Mouse (Mus musculus) heart, embryonic 12.5 days (tissue): ENCODE measurements around the gene Rasal2. TPM values are rescaled to one million over a fixed set of nuclear protein-coding genes. Genes with fewer than 3 reads are reported as not detected.

Experiments used
- ATAC-seq: fragments of 200-750 bp; cut with Nextera tagmentation; 2 replicates; pipeline ENCODE4 v1.8.0; 2017; ENCODE audit warnings: moderate TSS enrichment, moderate library complexity; ENCODE audit not compliant: insufficient number of reproducible peaks, low FRiP score
- H3K27ac ChIP-seq: fragments of 300-500 bp; sonication (generic); 2 replicates; pipeline ENCODE4 v1.5.1; 2016; ENCODE audit warnings: mild to moderate bottlenecking, moderate library complexity; ENCODE audit not compliant: poor library complexity, severe bottlenecking
- H3K27me3 ChIP-seq: fragments of 300-500 bp; sonication (generic); replicated peaks from 2 replicates; pipeline ENCODE4 v1.6.1; 2016; ENCODE audit warnings: mild to moderate bottlenecking, moderate library complexity
- H3K36me3 ChIP-seq: fragments of 300-500 bp; sonication (generic); 2 replicates; pipeline ENCODE4 v1.6.1; 2016; ENCODE audit warnings: mild to moderate bottlenecking, moderate library complexity
- H3K4me1 ChIP-seq: fragments of 300-500 bp; sonication (generic); replicated peaks from 2 replicates; pipeline ENCODE4 v1.6.1; 2016; ENCODE audit warnings: mild to moderate bottlenecking
- H3K4me2 ChIP-seq: fragments of 300-500 bp; sonication (generic); 2 replicates; pipeline ENCODE4 v1.6.1; 2016; ENCODE audit warnings: mild to moderate bottlenecking, moderate library complexity
- H3K4me3 ChIP-seq: fragments of 300-500 bp; sonication (generic); 2 replicates; pipeline ENCODE4 v1.5.1; 2016; ENCODE audit warnings: mild to moderate bottlenecking
- H3K9ac ChIP-seq: fragments of 300-500 bp; sonication (generic); 2 replicates; pipeline ENCODE4 v1.6.1; 2016; ENCODE audit warnings: mild to moderate bottlenecking, moderate library complexity
- H3K9me3 ChIP-seq: fragments of 300-500 bp; sonication (generic); replicated peaks from 2 replicates; pipeline ENCODE4 v1.6.1; 2016; ENCODE audit warnings: mild to moderate bottlenecking, moderate library complexity
- WGBS: fragments of 180-500 bp; shearing (Covaris S2); methylation state at CpG from one replicate; pipeline ENCODE4 v1.1.7; 2016; 5-methylcytosine and 5-hydroxymethylcytosine counted together
- polyA plus RNA-seq: library from polyadenylated mRNA; unstranded; fragments of >200 nt; fragmentation: Nextera tagmentation; extraction: Ambion mirVana; gene quantifications from 2 replicates; pipeline ENCODE4 v1.2.1, GENCODE M21; 2016

Gene Rasal2
- polyA plus RNA-seq, 1 experiment from 2014 or later: 20.4 TPM

DNA sequence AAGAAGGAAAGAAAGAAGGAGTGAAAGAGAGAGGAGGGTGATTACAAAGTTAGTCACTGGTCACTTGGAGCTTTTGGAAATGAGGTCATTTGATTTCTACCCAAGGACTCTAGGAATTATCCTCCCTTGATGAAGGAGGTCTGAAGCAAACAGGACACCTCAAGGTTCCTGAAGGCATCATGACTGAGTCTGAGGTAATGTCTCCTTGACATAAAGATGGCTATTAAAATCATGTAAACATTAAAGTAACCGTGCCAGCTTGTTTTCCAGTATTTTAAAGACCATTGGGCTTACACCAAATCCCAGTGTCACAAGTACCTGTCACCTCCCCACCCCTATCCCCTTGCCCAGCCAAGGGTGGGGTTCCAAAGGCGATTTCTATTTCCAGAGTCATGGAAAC is 25.9 kb upstream of the Rasal2 start:
- H3K9ac ChIP-seq: no peak overlapping the region
- no peak overlapping the region for H3K4me3 ChIP-seq
- H3K27ac ChIP-seq: no peak overlapping the region
- H3K27me3 ChIP-seq: no peaks in the 10 kb centered on the region
- no peaks in the 10 kb centered on the region for H3K9me3 ChIP-seq
- 78% methylated on average over 2 of the region's 2 CpGs for WGBS
- ATAC-seq: no peak
- no peaks in the 10 kb centered on the region for H3K36me3 ChIP-seq
- no peak overlapping the region for H3K4me2 ChIP-seq
- peaks cover 37% of the 10 kb centered on the region for H3K4me1 ChIP-seq

GRCm38 (mm10) chr1:157435926-157436325 is 23.5 kb upstream of the Rasal2 start:
- no peak overlapping the region for H3K4me3 ChIP-seq
- 69% methylated on average over 6 of the region's 6 CpGs for WGBS
- no peaks in the 10 kb centered on the region for H3K27me3 ChIP-seq
- no peak for ATAC-seq
- no peaks in the 10 kb centered on the region for H3K36me3 ChIP-seq
- H3K4me1 ChIP-seq: peaks cover 24% of the 10 kb centered on the region
- H3K9ac ChIP-seq: no peak overlapping the region
- no peak overlapping the region for H3K4me2 ChIP-seq
- H3K27ac ChIP-seq: no peak overlapping the region
- H3K9me3 ChIP-seq: no peaks in the 10 kb centered on the region

GRCm38 (mm10) chr1:157434404-157434803 is 22.0 kb upstream of the Rasal2 start:
- Histone ChIP-seq H3K9me3 (no peaks in the 10 kb centered on the region), H3K36me3 (no peaks in the 10 kb centered on the region), H3K9ac (no peak overlapping the region), H3K27ac (no peak overlapping the region), H3K27me3 (no peaks in the 10 kb centered on the region), H3K4me3 (no peak overlapping the region), H3K4me2 (no peak overlapping the region), H3K4me1 (peaks cover 11% of the 10 kb centered on the region; the same call in 1 of the 2 replicates)
- 86% methylated on average over 4 of the region's 4 CpGs for WGBS
- no peak for ATAC-seq

GRCm38 (mm10) chr1:157433316-157433715 is 20.9 kb upstream of the Rasal2 start:
- H3K9ac ChIP-seq: no peak overlapping the region
- ATAC-seq: no peak
- H3K36me3 ChIP-seq: no peaks in the 10 kb centered on the region
- H3K4me1 ChIP-seq: peaks cover 10% of the 10 kb centered on the region; the same call in 1 of the 2 replicates
- no peak overlapping the region for H3K4me3 ChIP-seq
- no peaks in the 10 kb centered on the region for H3K9me3 ChIP-seq
- H3K4me2 ChIP-seq: no peak overlapping the region
- 35% methylated on average over 3 of the region's 3 CpGs for WGBS
- no peaks in the 10 kb centered on the region for H3K27me3 ChIP-seq
- no peak overlapping the region for H3K27ac ChIP-seq

DNA sequence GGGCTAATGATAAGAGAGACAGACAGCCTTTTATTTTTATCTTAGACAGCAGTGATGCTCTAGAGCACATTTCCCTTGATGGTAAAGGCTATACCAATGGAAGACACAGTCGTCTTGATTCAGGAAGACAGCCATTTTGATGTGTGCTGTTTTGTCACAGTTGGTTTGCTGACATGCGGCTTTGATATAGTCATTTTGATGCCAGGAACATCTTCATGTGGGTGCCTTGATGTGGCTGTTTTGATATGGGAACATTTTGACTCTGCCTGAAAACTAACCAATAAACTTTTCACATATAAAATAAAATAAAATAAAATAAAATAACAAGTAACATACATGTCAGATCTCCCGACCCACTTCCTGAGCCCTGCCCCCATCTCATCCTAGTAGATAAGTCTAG is 16.0 kb upstream of the Rasal2 start:
- H3K36me3 ChIP-seq: no peaks in the 10 kb centered on the region

DNA sequence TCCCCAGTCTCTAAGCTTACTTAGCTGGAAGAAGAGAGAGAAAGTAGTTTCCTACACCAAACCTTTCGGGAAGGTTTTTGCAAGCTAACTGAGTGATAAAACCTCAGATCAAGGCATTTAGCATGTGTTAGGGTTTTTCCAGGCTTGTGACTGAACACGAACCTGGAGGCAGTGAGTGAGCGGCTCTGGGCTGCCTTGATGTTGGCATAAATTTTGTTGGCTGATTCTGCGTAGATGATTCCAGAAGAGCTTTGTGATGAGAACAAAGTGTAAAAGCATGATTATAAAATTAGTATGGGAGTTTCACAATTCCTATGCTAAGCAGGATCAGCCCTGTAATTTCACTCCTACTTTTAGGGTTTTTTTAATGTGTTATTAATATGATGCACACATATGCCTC is 15.2 kb upstream of the Rasal2 start:
- Histone ChIP-seq H3K4me1 (peaks cover 6% of the 10 kb centered on the region; the same call in 1 of the 2 replicates), H3K4me3 (no peak overlapping the region), H3K9ac (no peak overlapping the region), H3K9me3 (no peaks in the 10 kb centered on the region), H3K4me2 (no peak overlapping the region), H3K27me3 (no peaks in the 10 kb centered on the region), H3K27ac (no peak overlapping the region), H3K36me3 (no peaks in the 10 kb centered on the region)
- 91% methylated on average over 4 of the region's 4 CpGs for WGBS
- no peak for ATAC-seq

More for the DNA sequence above, 16.0 kb upstream of the Rasal2 start:
- Histone ChIP-seq H3K27me3 (no peaks in the 10 kb centered on the region), H3K9ac (no peak overlapping the region), H3K4me1 (peaks cover 9% of the 10 kb centered on the region), H3K9me3 (no peaks in the 10 kb centered on the region), H3K27ac (no peak overlapping the region), H3K4me2 (no peak overlapping the region), H3K4me3 (no peak overlapping the region)
- ATAC-seq: no peak
- WGBS: 81% methylated on average over 3 of the region's 3 CpGs

DNA sequence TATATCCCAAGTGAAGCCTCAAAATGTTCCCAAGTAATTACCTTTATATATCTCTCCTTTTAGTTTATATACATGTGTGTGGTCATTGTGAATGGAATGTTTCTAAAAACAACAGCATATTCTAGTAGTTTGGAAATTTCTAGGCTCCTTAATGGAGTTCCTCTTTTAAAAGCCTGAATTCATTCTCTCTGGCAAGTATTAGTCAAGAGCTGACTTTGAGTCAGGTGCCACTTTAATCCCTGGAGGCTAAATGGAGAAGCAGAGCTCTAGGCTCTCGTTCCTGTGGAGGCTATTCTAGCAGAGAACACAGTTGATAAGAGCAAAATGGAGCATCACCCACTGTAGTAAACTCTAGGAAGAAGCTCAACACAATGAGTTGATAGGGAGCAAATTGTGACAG is 14.5 kb upstream of the Rasal2 start:
- Histone ChIP-seq H3K4me1 (peaks cover 6% of the 10 kb centered on the region; the same call in 1 of the 2 replicates), H3K36me3 (no peaks in the 10 kb centered on the region), H3K9me3 (no peaks in the 10 kb centered on the region), H3K27me3 (no peaks in the 10 kb centered on the region), H3K4me2 (no peak overlapping the region), H3K9ac (no peak overlapping the region), H3K4me3 (no peak overlapping the region), H3K27ac (no peak overlapping the region)
- no peak for ATAC-seq
- 26% methylated on average over 1 of the region's 1 CpGs for WGBS

DNA sequence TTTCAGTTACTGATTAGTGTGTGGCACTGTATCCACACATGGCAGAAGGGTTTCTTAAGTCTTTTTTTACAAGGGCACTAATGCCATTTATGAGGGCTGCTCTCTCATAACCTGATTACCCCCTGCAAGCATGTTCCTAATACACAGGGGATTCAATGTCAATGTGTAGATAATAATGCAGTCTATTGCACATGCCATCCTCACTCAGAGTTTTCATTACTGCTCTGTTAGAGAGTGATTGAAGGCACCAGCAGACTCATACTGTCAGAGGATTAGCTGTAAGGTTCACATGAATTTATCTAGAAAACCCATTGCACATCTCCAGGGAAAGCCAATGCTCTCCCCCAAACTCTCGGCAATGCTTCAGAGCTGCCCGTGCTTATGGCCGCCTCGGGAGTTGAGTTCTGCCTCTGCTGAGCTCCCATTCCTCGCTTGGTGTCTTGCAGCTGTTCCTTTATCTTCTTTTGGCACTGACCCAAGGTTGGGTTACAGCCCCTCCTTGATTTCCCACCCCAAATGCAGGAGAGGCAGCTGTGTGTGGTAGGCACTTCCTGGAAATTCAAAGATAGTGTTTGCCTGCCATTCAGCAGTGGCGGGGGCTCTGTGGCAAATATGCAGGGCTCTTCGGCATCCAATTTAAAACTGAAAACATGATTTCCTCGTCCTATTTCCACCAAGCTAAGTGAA is 13.5 kb upstream of the Rasal2 start:
- Histone ChIP-seq H3K9ac (no peak overlapping the region), H3K4me1 (peaks cover 6% of the 10 kb centered on the region; the same call in 1 of the 2 replicates), H3K4me3 (no peak overlapping the region), H3K27me3 (no peaks in the 10 kb centered on the region), H3K9me3 (no peaks in the 10 kb centered on the region), H3K4me2 (peak overlapping the region; percentile 44), H3K27ac (no peak overlapping the region), H3K36me3 (no peaks in the 10 kb centered on the region)
- WGBS: 26% methylated on average over 8 of the region's 8 CpGs
- ATAC-seq: peak; percentile 22; the same call in 1 of the 2 replicates

- no peak for ATAC-seq
- no peaks in the 10 kb centered on the region for H3K27me3 ChIP-seq
- H3K36me3 ChIP-seq: peaks cover 12% of the 10 kb centered on the region
- H3K9me3 ChIP-seq: no peaks in the 10 kb centered on the region
- H3K9ac ChIP-seq: no peak overlapping the region
- H3K4me1 ChIP-seq: peaks cover 25% of the 10 kb centered on the region
- no peak overlapping the region for H3K4me3 ChIP-seq
- peak overlapping the region; percentile 46 for H3K27ac ChIP-seq
- peak overlapping the region; percentile 32 for H3K4me2 ChIP-seq
- WGBS: 33% methylated on average over 7 of the region's 7 CpGs
These were observed 5.5 kb upstream of the Rasal2 start for GRCm38 (mm10) chr1:157417861-157418260.

- peaks cover 25% of the 10 kb centered on the region for H3K4me1 ChIP-seq
- H3K4me2 ChIP-seq: no peak overlapping the region; the same call in 1 of the 2 replicates
- peaks cover 12% of the 10 kb centered on the region for H3K36me3 ChIP-seq
- ATAC-seq: no peak
- no peaks in the 10 kb centered on the region for H3K27me3 ChIP-seq
- no peak overlapping the region for H3K4me3 ChIP-seq
- H3K27ac ChIP-seq: peak overlapping the region; percentile 46; the same call in 1 of the 2 replicates
- H3K9me3 ChIP-seq: no peaks in the 10 kb centered on the region
- 8% methylated on average over 3 of the region's 3 CpGs for WGBS
- H3K9ac ChIP-seq: no peak overlapping the region
These were observed 5.0 kb upstream of the Rasal2 start for GRCm38 (mm10) chr1:157417414-157417813.

- Histone ChIP-seq H3K27ac (no peak overlapping the region), H3K27me3 (no peaks in the 10 kb centered on the region), H3K9me3 (no peaks in the 10 kb centered on the region), H3K4me2 (no peak overlapping the region), H3K36me3 (peaks cover 12% of the 10 kb centered on the region), H3K9ac (no peak overlapping the region), H3K4me3 (no peak overlapping the region), H3K4me1 (peaks cover 25% of the 10 kb centered on the region)
- no peak for ATAC-seq
- WGBS: 69% methylated on average over 2 of the region's 2 CpGs
These were observed 4.2 kb upstream of the Rasal2 start for GRCm38 (mm10) chr1:157416628-157417027.

DNA sequence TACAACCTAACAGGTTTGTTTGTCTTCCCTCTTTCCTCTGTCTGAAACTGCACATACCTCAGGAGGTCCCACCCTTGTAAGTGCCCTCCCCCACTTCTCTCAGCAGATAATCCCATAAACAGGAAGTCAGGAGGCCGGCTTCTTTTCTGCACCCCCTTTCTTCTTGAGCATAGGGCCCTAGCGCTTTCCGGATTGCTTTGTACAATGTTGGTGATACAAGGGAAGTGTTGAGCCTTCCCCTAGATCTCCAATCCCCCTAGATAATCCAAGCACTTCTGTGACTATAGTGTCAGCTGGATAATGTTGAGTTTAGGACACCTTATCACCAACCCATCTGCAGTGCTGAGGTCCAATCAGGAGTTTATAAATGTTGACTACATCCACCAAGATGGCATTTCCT is 3.4 kb upstream of the Rasal2 start:
- Histone ChIP-seq H3K27me3 (no peaks in the 10 kb centered on the region), H3K9me3 (no peaks in the 10 kb centered on the region), H3K4me2 (no peak overlapping the region), H3K9ac (no peak overlapping the region), H3K4me1 (peaks cover 29% of the 10 kb centered on the region), H3K4me3 (no peak overlapping the region), H3K27ac (peak overlapping the region; percentile 45; the same call in 1 of the 2 replicates), H3K36me3 (peaks cover 12% of the 10 kb centered on the region)
- no peak for ATAC-seq
- 58% methylated on average over 3 of the region's 3 CpGs for WGBS
